ENCODE assay signal across 8 mouse cellular contexts in genomic region chr3:87174096-87174768, GRCm38 (mm10). TPM values are rescaled to one million over a fixed set of nuclear protein-coding genes. Genes with fewer than 3 reads are reported as not detected.
A peak's percentile ranks its signal among the peaks of the same experiment; 100 is the strongest.
DNase-seq lines count a peak whose midpoint lies in the region; ATAC-seq lines count a peak whose summit lies in the region.

Gene Kirrel (minus strand): TSS chr3:87174747.

- peak within 1 kb of the TSS; percentile 85 for H3K4me3 ChIP-seq in forebrain, embryonic 15.5 days
- H3K4me3 ChIP-seq in midbrain, embryonic 10.5 days: peak within 1 kb of the TSS; percentile 82
- peak within 1 kb of the TSS; percentile 67 for H3K4me3 ChIP-seq in stomach, embryonic 15.5 days (replicated peaks)

- ATAC-seq in forebrain, embryonic 15.5 days (replicated peaks): peak; percentile 89
- ATAC-seq in stomach, embryonic 15.5 days (ENCODE audit: insufficient read depth, low FRiP score, low read depth): peak; percentile 86

- H3K9ac ChIP-seq in forebrain, embryonic 15.5 days (replicated peaks): peak within 1 kb of the TSS; percentile 75
- H3K9ac ChIP-seq in stomach, embryonic 15.5 days: peak within 1 kb of the TSS; percentile 73

- peak; percentile 97 for DNase-seq in Muller cell, postnatal 12 days (ENCODE audit: inconsistent ontology term)
- DNase-seq in adrenal gland, postnatal 4 days (ENCODE audit: low spot score in 2 of 2): peak; percentile 48 to 64
- DNase-seq in heart, postnatal 25 days (ENCODE audit: low spot score): peak; percentile 72
- DNase-seq in left cerebral cortex, postnatal 4 days: peak; percentile 78
- peak; percentile 90 for DNase-seq in midbrain, embryonic 10.5 days (ENCODE audit: low spot score)
- no peak for DNase-seq in spleen, adult 12 weeks (ENCODE audit: low spot score)

- 0 out of 2 replicates have a peak, but pooled peaks cover 4% of the 10 kb centered on the region for H3K27me3 ChIP-seq in forebrain, embryonic 15.5 days
- H3K27me3 ChIP-seq in midbrain, embryonic 10.5 days (ENCODE audit: low read depth, poor library complexity, severe bottlenecking): no peaks in the 10 kb centered on the region
- no peaks in the 10 kb centered on the region for H3K27me3 ChIP-seq in stomach, embryonic 15.5 days (replicated peaks)

- peak within 1 kb of the TSS; percentile 76 for H3K27ac ChIP-seq in forebrain, embryonic 15.5 days (replicated peaks)
- H3K27ac ChIP-seq in midbrain, embryonic 10.5 days (replicated peaks): peak within 1 kb of the TSS; percentile 95
- H3K27ac ChIP-seq in stomach, embryonic 15.5 days: peak within 1 kb of the TSS; percentile 89

- peak within 1 kb of the TSS; percentile 66 for H3K4me2 ChIP-seq in forebrain, embryonic 15.5 days (replicated peaks)
- peak within 1 kb of the TSS; percentile 71 for H3K4me2 ChIP-seq in stomach, embryonic 15.5 days

- no peaks in the 10 kb centered on the region for H3K36me3 ChIP-seq in forebrain, embryonic 15.5 days
- H3K36me3 ChIP-seq in midbrain, embryonic 10.5 days: 0 out of 2 replicates have a peak, but pooled peaks cover 5% of the 10 kb centered on the region
- H3K36me3 ChIP-seq in stomach, embryonic 15.5 days: no peaks in the 10 kb centered on the region

- 0% methylated on average over 45 of the region's 45 CpGs for WGBS in forebrain, embryonic 15.5 days
- 0% methylated on average over 41 of the region's 45 CpGs for whole genome bisulfite sequencing in midbrain, embryonic 10.5 days
- WGBS in stomach, embryonic 15.5 days: under 1% methylated on average over 44 of the region's 45 CpGs

- peaks cover 53% of the 10 kb centered on the region for H3K4me1 ChIP-seq in forebrain, embryonic 15.5 days
- peaks cover 55% of the 10 kb centered on the region for H3K4me1 ChIP-seq in midbrain, embryonic 10.5 days
- peaks cover 28% of the 10 kb centered on the region for H3K4me1 ChIP-seq in stomach, embryonic 15.5 days

- intact Hi-C loops in heart, postnatal 25 days (cut with DNase I): loop anchor here (2.0 kb wide), 1 partner anchor 83 kb away; no protein-coding TSS in a partner anchor
- intact Hi-C loops in left cerebral cortex, postnatal 4 days (cut with DNase I): loop anchor here (2.0 kb wide), 1 partner anchor 141 kb away; no protein-coding TSS in a partner anchor

- no peaks in the 10 kb centered on the region for H3K9me3 ChIP-seq in forebrain, embryonic 15.5 days
- H3K9me3 ChIP-seq in midbrain, embryonic 10.5 days (replicated peaks): no peaks in the 10 kb centered on the region
- no peaks in the 10 kb centered on the region for H3K9me3 ChIP-seq in stomach, embryonic 15.5 days

RNA-seq across cellular contexts. Expression of gene Kirrel, which starts in this region (rescaled TPM):
- 10 to 100 TPM; 30.7 to 33.0 TPM for total RNA-seq in adrenal gland, postnatal 4 days (2021)
- 5.0 and 5.7 TPM in 2 replicates for polyA plus RNA-seq in forebrain, embryonic 15.5 days (2015; fragmentation: Nextera tagmentation; extraction: Ambion mirVana)
- total RNA-seq in heart, postnatal 25 days (2021): 1 to 10 TPM; 7.1 to 8.4 TPM
- total RNA-seq in left cerebral cortex, postnatal 4 days (2021): 1 to 10 TPM; 9.1 to 9.5 TPM
- polyA plus RNA-seq in midbrain, embryonic 10.5 days (2016; fragmentation: Nextera tagmentation; extraction: Ambion mirVana): 11.2 and 11.6 TPM in 2 replicates
- 13.9 and 15.2 TPM in 2 replicates for polyA plus RNA-seq in stomach, embryonic 15.5 days (2015; fragmentation: Nextera tagmentation; extraction: Ambion mirVana)
